Mouse (Mus musculus) heart, postnatal 0 days (tissue): ENCODE measurements at regions not wholly inside any gene's neighbourhood (a gene's known extent, or its start where the extent isn't known, plus 50 kb on each side); places are given as distances from the start of the nearest gene placed in this dataset.

Experiments
- ATAC-seq: fragments of 200-750 bp; cut with Nextera tagmentation; 2 replicates; pipeline ENCODE4 v1.8.0; 2017; ENCODE audit warnings: low read depth, moderate number of reproducible peaks, moderate library complexity; ENCODE audit not compliant: insufficient read depth
- DNase-seq: peaks from one replicate; pipeline ENCODE4 v3.0.0-alpha.2; 2016; ENCODE audit warnings: low spot score
- H3K27ac ChIP-seq: fragments of 300-500 bp; sonication (generic); 2 replicates; pipeline ENCODE4 v1.5.1; 2014; ENCODE audit warnings: low read depth, mild to moderate bottlenecking
- H3K27me3 ChIP-seq: fragments of 300-500 bp; sonication (generic); 2 replicates; pipeline ENCODE4 v1.6.1; 2014; ENCODE audit warnings: low read length, mixed read lengths; ENCODE audit not compliant: control insufficient read depth, insufficient read depth
- H3K36me3 ChIP-seq: fragments of 300-500 bp; sonication (generic); replicated peaks from 2 replicates; pipeline ENCODE4 v1.6.1; 2014; ENCODE audit warnings: low read length, mixed read lengths; ENCODE audit not compliant: control insufficient read depth, insufficient read depth
- H3K4me1 ChIP-seq: fragments of 300-500 bp; sonication (generic); 2 replicates; pipeline ENCODE4 v1.6.1; 2014; ENCODE audit warnings: antibody characterized with exemption; ENCODE audit not compliant: control insufficient read depth, insufficient read depth
- H3K4me2 ChIP-seq: fragments of 300-500 bp; sonication (generic); 2 replicates; pipeline ENCODE4 v1.6.1; 2014; ENCODE audit warnings: low read depth, mild to moderate bottlenecking, low read length, moderate library complexity
- H3K4me3 ChIP-seq: fragments of 300-500 bp; sonication (generic); 2 replicates; pipeline ENCODE4 v1.5.1; 2014; ENCODE audit warnings: low read depth, low read length
- H3K9ac ChIP-seq: fragments of 300-500 bp; sonication (generic); replicated peaks from 2 replicates; pipeline ENCODE4 v1.6.1; 2014; ENCODE audit warnings: low read depth, low read length, mixed read lengths
- H3K9me3 ChIP-seq: fragments of 300-500 bp; sonication (generic); replicated peaks from 2 replicates; pipeline ENCODE4 v1.6.1; 2016; ENCODE audit warnings: low read length; ENCODE audit not compliant: control insufficient read depth
- CTCF ChIP-seq: IDR thresholded peaks from 2 replicates; pipeline ENCODE4 v1.5.1; 2016; ENCODE audit warnings: antibody characterized with exemption, control low read depth, low read depth
- EP300 ChIP-seq: IDR thresholded peaks from 2 replicates; pipeline ENCODE4 v1.6.1; 2016; ENCODE audit warnings: antibody characterized with exemption, low read depth
- WGBS: fragments of 180-500 bp; shearing (Covaris S2); extraction: QIAGEN DNeasy Blood & Tissue Kit; methylation state at CpG from one replicate; pipeline ENCODE4 v1.1.7; 2014; 5-methylcytosine and 5-hydroxymethylcytosine counted together

DNA sequence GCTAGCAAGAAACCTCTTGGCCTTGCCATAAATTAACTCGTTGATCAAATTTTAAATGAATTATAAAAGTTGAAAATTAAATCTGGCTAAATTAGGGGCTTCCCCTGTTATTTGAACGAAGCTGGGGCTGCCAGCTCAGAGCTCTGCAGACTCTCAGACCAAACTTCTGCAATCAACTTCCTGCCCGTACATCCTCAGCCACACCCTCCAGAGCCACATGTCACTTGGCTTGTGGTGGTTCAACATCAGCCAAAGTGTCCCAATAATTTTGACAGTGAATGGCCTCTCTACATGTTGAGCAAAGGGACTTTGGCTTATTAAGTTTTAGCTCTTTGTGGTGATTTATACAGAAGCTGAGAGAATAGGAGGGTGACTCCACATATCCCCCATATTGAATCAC is 242.8 kb upstream of the Irx3 start:
- ATAC-seq: no peak
- no peak for DNase-seq
- H3K9ac ChIP-seq: no peak overlapping the region
- H3K36me3 ChIP-seq: no peaks in the 10 kb centered on the region
- no peak overlapping the region for H3K4me3 ChIP-seq
- H3K27me3 ChIP-seq: no peaks in the 10 kb centered on the region
- H3K4me1 ChIP-seq: no peaks in the 10 kb centered on the region
- 76% methylated on average over 3 of the region's 3 CpGs for WGBS
- H3K27ac ChIP-seq: no peak overlapping the region
- H3K9me3 ChIP-seq: no peaks in the 10 kb centered on the region
- H3K4me2 ChIP-seq: no peak overlapping the region
- TF ChIP-seq EP300: no peak
- no peak for TF ChIP-seq CTCF

DNA sequence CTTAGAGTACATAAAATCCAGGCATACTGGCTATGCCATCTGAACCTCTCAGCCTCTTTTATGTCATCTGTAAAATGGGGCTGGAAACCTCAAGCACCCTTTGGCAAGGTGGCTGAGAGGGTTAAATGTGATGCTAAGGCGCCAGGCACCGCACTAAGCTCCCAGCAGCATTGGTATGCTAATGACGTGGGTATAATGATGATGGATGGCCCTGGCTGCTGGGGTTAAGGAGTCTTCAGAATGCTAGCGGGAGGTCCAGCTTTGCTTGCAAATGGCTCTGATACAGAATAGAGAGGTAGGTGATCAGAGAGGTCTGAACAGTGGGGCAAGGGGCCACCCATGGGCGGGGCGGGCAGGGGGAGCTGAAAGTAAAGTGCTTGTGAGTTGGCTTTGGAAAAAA is 241.1 kb upstream of the Irx3 start:
- Histone ChIP-seq H3K27me3 (no peaks in the 10 kb centered on the region), H3K36me3 (no peaks in the 10 kb centered on the region), H3K4me1 (no peaks in the 10 kb centered on the region), H3K9ac (no peak overlapping the region), H3K4me2 (no peak overlapping the region), H3K4me3 (no peak overlapping the region), H3K9me3 (no peaks in the 10 kb centered on the region), H3K27ac (no peak overlapping the region)
- ATAC-seq: no peak
- WGBS: 34% methylated on average over 6 of the region's 6 CpGs
- TF ChIP-seq CTCF (no peak), EP300 (no peak)
- no peak for DNase-seq

DNA sequence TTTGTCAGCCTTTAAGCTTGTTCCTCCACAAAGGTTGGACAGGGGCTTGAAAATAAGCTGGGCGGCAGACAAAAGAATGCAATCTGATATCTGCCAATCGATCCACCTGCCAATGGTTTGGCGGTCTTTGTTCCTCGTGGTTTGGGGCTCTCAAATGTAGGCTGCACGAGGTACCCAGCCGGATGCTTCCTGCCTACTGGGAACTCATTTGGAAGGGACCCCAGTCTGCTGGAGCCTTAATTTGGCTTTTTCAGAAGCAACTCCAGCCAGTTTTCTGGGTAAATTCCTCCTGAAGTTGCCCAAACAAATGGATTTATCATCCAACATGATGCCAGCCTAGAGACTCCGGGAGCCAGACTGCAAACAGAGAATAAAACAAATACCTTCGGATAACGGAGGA is 228.1 kb upstream of the Irx3 start:
- H3K27ac ChIP-seq: no peak overlapping the region
- DNase-seq (no peak), ATAC-seq (no peak)
- no peaks in the 10 kb centered on the region for H3K4me1 ChIP-seq
- no peak overlapping the region for H3K4me2 ChIP-seq
- TF ChIP-seq EP300 (no peak), CTCF (no peak)
- no peaks in the 10 kb centered on the region for H3K36me3 ChIP-seq
- 54% methylated on average over 9 of the region's 9 CpGs for WGBS
- H3K4me3 ChIP-seq: no peak overlapping the region
- H3K9me3 ChIP-seq: no peaks in the 10 kb centered on the region
- H3K27me3 ChIP-seq: peaks cover 21% of the 10 kb centered on the region
- H3K9ac ChIP-seq: no peak overlapping the region

DNA sequence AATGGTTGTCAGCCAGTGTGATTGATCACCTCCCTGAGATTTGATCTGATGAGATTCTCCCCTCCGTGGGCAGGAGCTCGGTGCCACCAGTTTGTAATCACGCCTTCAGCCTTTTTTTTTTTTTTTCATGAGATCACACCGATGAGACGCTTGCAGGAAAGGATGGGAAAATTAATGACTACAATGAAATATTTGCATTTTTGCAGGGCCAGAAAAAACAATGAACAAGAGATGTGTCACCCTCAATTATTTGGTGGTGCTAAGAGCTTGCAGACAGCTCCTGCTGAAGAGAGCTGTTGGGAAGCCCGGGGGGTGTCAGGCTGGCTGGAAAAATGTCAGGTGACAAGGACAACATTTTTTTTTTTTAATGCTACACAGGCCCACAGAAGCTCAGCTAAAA is 227.6 kb upstream of the Irx3 start:
- Histone ChIP-seq H3K36me3 (no peaks in the 10 kb centered on the region), H3K27me3 (peaks cover 21% of the 10 kb centered on the region), H3K27ac (no peak overlapping the region), H3K4me3 (no peak overlapping the region), H3K9ac (no peak overlapping the region), H3K4me1 (no peaks in the 10 kb centered on the region), H3K9me3 (no peaks in the 10 kb centered on the region), H3K4me2 (no peak overlapping the region)
- DNase-seq (no peak), ATAC-seq (no peak)
- WGBS: 55% methylated on average over 6 of the region's 6 CpGs
- TF ChIP-seq CTCF: no peak

DNA sequence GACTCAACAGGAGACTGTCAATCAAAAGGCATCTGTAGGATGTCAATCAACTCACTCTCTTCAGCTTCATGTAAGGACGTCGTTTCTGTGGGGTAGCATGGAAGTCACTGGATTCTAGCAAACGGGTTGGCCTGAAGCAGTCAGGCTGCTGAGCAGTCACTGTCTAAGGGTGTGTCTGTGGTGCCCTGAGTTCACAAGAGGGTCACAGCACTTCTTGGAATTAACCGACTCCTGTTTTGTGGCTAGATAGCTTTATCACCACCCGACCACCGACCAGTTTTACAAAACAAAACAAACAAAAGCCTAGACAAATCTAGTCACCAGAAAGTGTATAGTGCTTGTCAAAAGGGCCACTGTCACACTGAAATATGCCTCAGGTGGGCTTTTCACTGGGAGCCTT is 226.4 kb upstream of the Irx3 start:
- H3K4me2 ChIP-seq: no peak overlapping the region
- H3K27me3 ChIP-seq: peaks cover 27% of the 10 kb centered on the region
- no peak overlapping the region for H3K9ac ChIP-seq
- no peak overlapping the region for H3K27ac ChIP-seq
- no peaks in the 10 kb centered on the region for H3K9me3 ChIP-seq
- no peak for DNase-seq
- 20% methylated on average over 6 of the region's 6 CpGs for WGBS
- H3K36me3 ChIP-seq: no peaks in the 10 kb centered on the region
- ATAC-seq: no peak
- H3K4me3 ChIP-seq: no peak overlapping the region
- TF ChIP-seq CTCF (no peak), EP300 (no peak)
- H3K4me1 ChIP-seq: no peaks in the 10 kb centered on the region

DNA sequence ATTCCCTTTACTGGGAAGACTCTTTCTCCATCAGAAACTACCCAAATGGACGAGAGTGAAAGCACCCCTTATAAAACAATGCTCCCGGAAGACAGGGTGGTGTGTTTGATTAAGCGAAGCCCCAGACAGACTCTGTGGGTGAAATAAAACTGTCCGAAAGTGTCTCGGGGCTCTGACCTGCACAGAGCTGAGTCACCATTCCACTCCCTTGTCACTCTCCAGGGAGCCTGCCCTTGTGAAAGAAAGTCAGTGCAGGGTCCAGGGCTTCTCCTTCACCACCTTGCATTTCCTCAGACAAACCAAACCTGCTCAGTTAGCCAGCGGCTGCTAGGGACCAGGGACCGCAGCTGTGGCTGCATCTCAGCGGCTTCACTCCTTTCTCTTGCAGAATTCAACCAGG is 222.3 kb upstream of the Irx3 start:
- WGBS: 23% methylated on average over 8 of the region's 8 CpGs
- Histone ChIP-seq H3K27me3 (0 out of 2 replicates have a peak, but pooled peaks cover 18% of the 10 kb centered on the region), H3K9ac (no peak overlapping the region), H3K36me3 (no peaks in the 10 kb centered on the region), H3K9me3 (no peaks in the 10 kb centered on the region), H3K4me1 (no peaks in the 10 kb centered on the region), H3K4me3 (no peak overlapping the region), H3K27ac (no peak overlapping the region), H3K4me2 (peak overlapping the region; percentile 40)
- no peak for ATAC-seq
- DNase-seq: no peak
- TF ChIP-seq EP300: no peak
- TF ChIP-seq CTCF: no peak
